Mouse (Mus musculus): Measurements from ENCODE around the gene Clca3a1.
A peak's percentile ranks its signal among the peaks of the same experiment; 100 is the strongest.

Clca3a1 gene

DNA sequence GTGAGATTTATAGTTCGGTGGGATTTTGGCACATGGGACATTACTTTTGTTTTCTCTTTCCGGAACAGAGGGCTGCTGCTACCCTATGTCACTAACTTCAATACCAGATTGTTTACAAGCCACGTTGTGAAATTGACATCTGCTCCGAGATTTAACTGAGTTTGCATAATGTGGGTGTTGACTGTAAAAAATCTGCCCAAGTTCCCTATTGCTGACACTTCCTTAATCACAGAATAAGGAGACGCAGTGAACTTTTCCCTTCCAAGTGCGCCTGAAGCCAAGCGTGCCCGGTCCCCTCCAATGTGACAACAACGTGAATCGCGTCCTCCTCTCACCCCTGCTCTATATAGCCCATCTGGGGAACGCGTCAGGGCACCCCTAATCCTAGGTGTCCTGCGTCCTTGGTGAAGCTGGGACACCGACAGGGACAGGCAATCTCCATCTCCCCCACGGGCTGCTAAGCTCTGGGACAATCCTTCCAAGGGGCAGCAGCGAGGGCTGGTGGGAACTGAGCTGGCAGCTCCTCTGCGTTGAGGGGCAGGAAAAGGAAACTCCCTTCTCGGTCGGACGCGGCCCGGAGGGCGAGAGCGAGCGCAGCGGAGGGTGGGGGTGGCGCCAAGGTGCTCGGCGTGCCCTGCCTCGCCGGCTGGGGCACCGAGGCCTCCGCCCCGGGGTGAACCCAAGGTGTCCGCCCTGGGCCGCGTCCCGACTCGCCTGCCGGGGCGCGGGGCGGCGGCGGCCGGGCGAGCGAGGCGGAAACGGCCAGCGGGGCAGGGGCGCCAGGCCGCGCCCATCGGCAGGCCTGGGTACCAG is 41.5 kb downstream of the Clca3a1 start:
- no peak for DNase-seq (ENCODE audit: low read depth, low spot score)

DNA sequence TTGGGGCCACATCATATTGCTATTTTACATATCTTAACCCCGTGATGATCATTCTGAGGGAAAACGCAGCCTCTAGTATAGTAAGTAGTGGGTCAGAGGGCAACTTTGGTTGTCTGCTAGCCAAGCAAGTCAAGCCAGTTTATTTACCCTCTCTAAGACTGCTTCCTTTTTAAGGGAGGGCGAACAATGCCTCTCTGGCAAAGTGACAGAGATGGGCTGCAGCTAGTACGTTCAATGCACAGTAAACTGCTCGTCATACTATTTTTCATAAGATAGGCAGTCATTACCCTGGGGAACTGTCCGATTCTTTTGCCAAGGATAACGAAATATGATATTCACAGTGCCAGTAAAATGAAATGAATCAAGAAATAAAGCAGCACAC is 42.1 kb downstream of the Clca3a1 start:
- no peak for DNase-seq (ENCODE audit: low read depth, low spot score)

GRCm38 (mm10) chr3:144717835-144718234 is 42.9 kb downstream of the Clca3a1 start:
- DNase-seq (ENCODE audit: low read depth, low spot score): no peak

- DNase-seq (ENCODE audit: low read depth, low spot score): no peak
These were observed 43.7 kb downstream of the Clca3a1 start for GRCm38 (mm10) chr3:144717121-144717520.

- no peak for DNase-seq (ENCODE audit: low read depth, low spot score)
These were observed 44.9 kb downstream of the Clca3a1 start for GRCm38 (mm10) chr3:144715901-144716300.

DNA sequence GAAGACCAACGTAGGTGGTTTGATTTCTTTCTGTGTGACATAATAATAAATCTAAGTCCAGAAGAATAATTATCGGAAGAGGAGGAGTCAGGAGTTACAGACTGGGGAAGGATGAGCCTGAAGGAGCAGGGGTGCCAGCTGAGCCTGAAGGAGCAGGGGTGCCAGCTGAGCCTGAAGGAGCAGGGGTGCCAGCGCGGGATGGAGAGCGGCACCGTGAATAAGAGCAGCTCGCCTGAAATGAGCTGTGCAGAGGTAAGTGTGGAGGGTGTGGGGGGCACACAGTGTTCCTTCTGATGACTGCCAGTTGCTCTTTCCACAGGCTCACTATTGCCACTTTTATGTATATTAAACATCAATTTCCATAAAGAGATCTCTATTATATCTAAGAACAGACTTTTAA is 45.7 kb downstream of the Clca3a1 start:
- no peak for DNase-seq (ENCODE audit: low read depth, low spot score)

GRCm38 (mm10) chr3:144714606-144715005 is 46.2 kb downstream of the Clca3a1 start:
- DNase-seq (ENCODE audit: low read depth, low spot score): no peak

- DNase-seq (ENCODE audit: low read depth, low spot score): no peak
These were observed 46.7 kb downstream of the Clca3a1 start for GRCm38 (mm10) chr3:144714126-144714525.

DNA sequence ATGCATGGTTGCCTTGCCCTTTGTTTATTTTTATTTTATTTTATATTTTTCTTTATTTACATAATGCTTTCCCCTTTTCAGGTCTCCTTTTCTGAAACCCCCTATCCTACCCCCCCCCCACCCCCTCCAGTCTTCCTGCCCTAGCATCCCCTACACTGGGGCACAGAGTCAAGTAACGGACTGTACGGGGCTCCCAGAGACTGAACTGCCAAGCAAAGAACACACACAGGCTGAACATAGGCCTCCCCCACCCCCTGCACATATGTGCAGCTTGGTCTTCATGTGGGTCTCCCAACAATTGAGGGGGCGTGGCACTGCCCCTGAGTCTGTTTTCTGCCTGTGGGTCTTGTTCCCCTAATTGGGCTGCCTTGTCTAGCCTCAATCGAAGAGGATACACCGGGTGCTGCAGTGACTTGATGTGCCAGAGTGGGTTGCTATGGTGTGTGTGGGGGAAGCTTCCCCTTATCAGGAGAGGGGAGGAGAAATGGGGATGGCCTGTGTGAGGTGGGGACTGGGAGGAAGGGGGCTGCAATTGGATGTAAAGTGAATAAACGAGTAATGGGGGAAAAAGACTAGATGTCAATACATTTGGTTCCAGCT is 49.1 kb downstream of the Clca3a1 start:
- no peak for DNase-seq (ENCODE audit: low read depth, low spot score)

- no peak for DNase-seq (ENCODE audit: low read depth, low spot score)
These were observed 52.2 kb downstream of the Clca3a1 start for GRCm38 (mm10) chr3:144708612-144709011.

DNA sequence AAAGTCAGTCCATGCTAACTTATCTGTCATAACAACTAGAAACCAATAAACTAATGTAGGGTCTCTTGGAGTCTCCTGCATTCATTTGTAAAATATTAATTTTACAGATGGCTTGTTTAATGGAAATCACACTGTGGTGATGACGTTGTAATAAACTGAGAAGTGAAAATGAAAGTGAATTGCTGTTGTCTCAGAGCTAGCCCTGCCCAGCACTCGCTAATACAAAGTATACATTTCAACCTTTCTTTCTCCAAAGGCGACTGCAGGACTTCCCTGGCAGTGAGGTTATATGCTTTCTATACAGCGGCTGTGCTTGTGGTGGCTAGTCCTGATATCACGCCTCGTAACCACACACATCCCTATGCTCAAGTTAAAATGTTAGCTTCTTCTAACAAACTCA is 56.8 kb downstream of the Clca3a1 start:
- no peak for DNase-seq (ENCODE audit: low read depth, low spot score)

DNA sequence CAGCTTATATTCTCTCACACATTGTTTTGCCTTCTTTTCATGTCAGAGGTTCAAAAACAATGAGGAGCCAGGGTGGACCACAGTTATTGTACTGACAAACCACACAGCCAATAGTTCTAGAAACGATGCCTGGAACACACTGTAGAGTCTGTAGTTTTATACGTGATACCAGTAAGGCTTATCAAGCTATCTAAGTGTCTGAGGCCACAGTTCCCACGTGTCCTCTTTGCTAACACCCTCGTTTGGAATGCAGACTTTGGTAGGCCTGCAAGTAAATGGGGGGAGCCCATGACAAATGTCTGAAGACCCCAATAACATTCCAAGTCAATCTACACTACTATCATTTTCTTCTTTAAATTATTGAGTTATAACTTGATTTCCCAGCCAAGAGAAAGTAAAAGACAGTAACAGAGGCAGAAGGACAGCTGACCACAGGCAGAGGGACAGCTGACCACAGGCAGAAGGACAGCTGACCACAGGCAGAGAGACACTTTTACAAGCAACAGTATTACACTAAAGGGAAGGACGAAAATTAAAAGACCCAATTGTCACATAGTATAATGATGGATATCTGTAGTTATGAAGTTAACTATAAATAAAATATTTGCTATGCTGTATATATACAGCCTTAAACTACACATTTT is 61.9 kb downstream of the Clca3a1 start:
- DNase-seq (ENCODE audit: low read depth, low spot score): no peak

GRCm38 (mm10) chr3:144697942-144698341 is 62.8 kb downstream of the Clca3a1 start:
- DNase-seq (ENCODE audit: low read depth, low spot score): no peak

DNA sequence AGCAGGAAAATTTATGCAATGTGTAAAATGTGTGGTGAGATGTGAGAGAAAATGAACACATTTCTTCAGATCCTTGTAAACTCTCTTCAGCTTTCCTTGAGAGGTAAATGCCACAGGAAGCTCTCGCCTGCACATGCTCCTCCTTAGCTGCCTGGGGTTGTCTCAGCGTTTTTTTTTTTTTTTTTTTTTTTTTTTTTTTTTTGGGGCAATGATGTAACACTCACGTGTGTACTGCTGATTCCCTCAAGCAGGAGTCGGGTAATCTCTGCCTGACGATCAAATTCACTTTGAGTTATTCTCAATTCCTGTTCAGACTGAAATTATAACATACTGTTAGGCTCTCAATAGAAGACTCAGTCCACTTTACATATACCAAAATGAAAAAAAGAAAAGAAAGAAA is 63.6 kb downstream of the Clca3a1 start:
- no peak for DNase-seq (ENCODE audit: low read depth, low spot score)

GRCm38 (mm10) chr3:144694941-144695340 is 65.8 kb downstream of the Clca3a1 start:
- no peak for DNase-seq (ENCODE audit: low read depth, low spot score)

DNA sequence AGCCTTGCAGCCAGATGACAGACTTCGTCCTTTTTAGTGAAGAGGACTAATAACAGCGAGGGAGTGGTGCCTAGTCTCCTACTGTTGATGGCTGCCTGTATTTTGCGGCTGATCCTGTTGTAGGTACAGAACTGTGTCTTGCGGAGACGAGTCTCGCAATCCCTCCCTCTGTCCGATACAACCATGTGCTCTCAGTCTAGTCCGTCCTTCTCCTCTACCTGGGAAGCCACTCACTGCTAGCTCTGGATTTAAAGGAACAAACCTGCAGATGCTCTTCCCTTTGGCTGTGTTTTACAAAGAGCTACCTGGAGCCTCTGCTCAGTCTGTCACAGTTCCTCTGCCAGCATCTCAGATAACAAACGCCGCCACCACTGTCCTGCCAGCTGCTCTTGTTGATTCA is 66.7 kb downstream of the Clca3a1 start:
- DNase-seq (ENCODE audit: low read depth, low spot score): no peak

DNA sequence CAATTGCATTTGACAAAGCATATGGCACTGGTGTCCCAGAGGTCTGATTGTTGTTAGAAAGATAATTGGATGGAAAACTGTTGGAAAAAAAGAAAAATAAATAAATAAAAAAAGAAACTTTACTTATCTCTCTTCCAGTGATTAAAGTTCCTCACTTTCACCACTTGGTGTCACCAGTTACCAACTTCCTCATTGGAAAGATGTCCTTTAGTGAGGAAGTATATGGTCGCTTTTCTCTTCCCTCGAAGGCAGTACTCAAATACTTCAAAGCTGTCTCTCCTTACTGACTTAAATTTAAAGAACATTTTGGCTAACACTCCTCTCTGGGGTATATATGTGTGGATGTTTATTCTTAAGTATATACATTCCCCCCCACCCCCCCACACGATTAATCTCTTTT is 68.7 kb downstream of the Clca3a1 start:
- DNase-seq (ENCODE audit: low read depth, low spot score): peak; percentile 37

DNA sequence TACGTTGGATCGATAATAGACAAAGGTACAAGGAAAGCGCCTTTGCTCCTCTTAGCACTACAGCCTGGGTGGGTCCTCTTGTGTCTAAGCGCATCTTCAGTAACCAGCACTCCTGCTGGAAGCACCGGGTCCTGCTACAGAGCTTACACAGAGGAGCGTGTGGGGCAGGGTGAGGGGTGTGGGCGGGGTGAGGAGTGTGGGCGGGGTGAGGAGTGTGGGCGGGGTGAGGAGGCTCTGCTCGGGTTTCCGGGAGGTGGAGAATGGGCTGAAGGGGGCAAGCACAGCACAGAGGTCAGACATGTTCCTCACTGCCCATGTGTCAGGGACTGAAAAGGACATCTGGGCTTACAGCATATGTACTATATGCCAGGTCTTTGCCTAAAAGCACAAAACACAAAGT is 71.5 kb downstream of the Clca3a1 start:
- DNase-seq (ENCODE audit: low read depth, low spot score): no peak

GRCm38 (mm10) chr3:144688284-144688683 is 72.5 kb downstream of the Clca3a1 start:
- no peak for DNase-seq (ENCODE audit: low read depth, low spot score)

DNA sequence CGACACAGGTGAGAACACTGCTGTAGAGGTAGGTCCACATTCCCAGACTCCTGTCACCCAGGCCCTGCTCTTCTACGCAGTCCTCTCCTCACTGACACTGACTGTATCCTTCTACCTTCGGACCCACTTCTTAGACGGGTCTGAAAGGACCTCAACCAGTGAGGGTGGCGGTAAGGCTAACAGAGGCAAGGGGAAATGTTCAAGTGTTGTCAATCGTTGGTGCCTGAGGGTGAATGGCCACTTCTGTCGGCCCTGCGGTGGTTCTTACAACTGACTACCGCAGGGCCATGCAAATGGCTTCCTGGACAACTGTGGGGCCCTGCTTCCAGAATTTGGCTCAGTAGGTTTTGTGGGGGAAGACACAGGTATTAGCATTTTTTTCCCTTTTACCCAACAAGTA is 73.2 kb downstream of the Clca3a1 start:
- DNase-seq (ENCODE audit: low read depth, low spot score): no peak

DNA sequence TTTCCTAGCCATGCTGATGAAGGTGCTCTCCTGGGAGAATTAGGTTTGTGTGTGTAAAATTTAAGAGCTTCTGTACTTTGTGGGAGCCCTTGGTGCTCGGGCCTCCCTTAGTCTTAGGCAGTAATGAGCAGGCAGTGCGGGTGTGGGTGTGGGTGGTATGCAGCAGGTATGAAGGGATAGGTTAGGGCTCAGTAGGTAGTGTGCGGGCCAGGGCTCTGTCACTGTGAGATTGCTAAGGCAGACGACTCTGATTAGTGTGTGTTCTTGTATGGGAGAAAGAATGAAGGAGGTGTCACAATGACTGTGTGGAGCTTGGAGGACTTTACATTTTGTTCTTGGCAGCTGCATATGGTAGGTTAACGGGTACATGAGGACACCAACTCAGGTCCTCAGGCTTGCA is 74.6 kb downstream of the Clca3a1 start:
- DNase-seq (ENCODE audit: low read depth, low spot score): no peak

DNA sequence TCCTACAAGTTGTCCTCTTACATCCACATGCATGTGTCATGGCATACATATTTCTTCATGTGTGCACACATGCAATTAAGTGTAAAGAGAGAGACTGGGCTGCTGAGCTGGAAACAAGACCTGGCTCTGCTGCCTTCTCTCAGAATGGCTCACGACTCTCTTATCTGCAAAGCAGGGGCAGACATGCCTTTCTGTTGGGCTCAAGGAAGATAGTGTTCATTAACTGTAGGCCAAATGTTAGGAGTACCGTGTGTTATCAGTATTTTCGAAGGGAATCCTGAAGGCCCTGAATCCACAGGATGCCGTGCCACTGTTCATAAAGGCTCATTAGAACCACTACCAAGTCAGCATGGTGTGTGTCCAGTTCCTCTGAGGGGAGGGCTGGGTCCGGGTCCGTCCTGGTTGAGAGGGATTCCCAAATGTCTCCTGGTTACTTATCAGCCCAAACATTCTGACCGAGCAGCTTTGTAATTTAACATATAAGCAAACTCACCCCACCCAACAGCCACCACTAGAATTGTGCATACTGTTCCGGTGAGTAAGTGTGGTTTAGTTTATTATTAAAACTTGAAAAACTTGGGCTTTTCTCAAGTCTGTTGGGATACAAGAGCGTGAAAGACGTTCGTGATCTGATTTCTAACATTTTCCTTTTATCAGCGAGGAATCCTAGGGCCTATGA is 77.5 kb downstream of the Clca3a1 start:
- DNase-seq (ENCODE audit: low read depth, low spot score): no peak

Data from brain, embryonic 18.5 days (tissue).